Mouse (Mus musculus): Measurements from ENCODE around the gene Tmem266.

Gene Tmem266

DNA sequence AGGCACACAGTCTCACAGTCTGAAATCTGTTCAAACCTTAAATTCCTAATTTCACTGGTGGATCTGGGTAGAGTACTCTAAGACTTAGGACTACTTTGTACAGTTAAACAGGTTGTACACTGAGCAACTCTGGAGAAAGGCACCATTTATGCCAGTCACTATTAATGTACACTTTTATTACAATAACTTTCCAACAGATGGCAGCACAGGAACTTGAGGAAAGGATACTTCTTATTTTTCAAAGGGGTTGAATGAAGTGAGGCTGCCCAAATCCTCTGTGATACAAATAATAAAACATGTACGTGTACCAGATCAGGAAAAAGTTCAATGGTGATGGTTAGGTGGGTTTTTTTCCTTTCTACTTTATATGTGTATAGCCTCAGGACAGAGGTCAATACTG lies 141.7 kb downstream of the Tmem266 start:
- DNase-seq, result no peak

DNA sequence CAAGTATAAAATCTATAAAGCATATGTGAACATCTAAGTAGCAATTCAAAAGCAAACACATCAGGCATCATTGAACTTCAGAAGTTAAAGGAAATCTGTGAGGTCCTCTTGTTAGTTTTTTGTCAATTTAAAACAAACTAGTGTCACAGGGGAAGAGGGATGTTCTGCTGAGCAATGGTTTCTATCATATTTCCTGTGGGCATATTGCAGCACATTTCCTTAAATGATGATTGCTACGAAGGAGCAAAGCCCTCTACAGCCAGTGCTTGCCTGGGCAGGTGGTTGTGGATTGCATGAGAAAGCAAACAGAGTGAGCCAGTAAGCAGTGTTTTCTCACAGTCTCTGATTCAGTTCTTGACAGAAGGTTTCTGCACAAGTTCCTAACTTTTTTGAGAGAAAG lies 149.4 kb downstream of the Tmem266 start:
- DNase-seq, result no peak

DNA sequence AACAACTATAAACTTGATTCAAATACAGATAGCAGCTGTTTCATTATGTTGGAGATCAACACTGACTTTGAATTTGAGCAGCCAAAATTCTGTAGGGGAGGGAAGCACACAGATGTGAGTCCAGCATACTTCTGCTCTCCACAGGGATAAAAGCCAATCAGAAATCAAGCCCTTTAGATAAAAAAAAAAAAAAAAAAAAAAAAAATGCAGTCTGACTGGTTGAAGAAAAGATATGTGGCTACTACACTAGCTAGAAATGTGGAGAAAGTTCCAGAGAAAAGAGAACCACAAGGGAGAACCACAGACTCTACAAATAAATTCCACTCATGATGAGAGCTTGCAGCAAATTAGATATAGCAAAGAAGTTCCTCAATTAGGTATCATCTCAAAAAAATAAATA lies 152.0 kb downstream of the Tmem266 start:
- DNase-seq, result no peak

GRCm38 (mm10) chr9:55482116-55482515 lies 155.4 kb downstream of the Tmem266 start:
- DNase-seq, result no peak

All from cerebellum, postnatal 36 days (tissue).